Mouse (Mus musculus) liver, adult (tissue): ENCODE results near the gene Tbxa2r.

Experiments
- GATA4 ChIP-seq: IDR thresholded peaks from 2 replicates; pipeline ENCODE4 v1.6.1; 2014; ENCODE audit warnings: mild to moderate bottlenecking, low read length; ENCODE audit not compliant: insufficient replicate concordance

Tbxa2r gene

GRCm38 (mm10) chr10:81360721-81361120, 32.2 kb downstream of the Tbxa2r start:
- TF ChIP-seq GATA4 = no peak

- TF ChIP-seq GATA4 = no peak
Observed at GRCm38 (mm10) chr10:81362336-81362949, 33.9 kb downstream of the Tbxa2r start.

GRCm38 (mm10) chr10:81363436-81364346, 35.2 kb downstream of the Tbxa2r start:
- no peak for TF ChIP-seq GATA4

- TF ChIP-seq GATA4 = no peak
Observed at GRCm38 (mm10) chr10:81364666-81365065, 36.1 kb downstream of the Tbxa2r start.

GRCm38 (mm10) chr10:81365073-81365472, 36.5 kb downstream of the Tbxa2r start:
- TF ChIP-seq GATA4 = no peak

- no peak for TF ChIP-seq GATA4
Observed at GRCm38 (mm10) chr10:81365672-81366476, 37.3 kb downstream of the Tbxa2r start, which contains the start of gene 4930404N11Rik. TSS of gene 4930404N11Rik (minus strand) at chr10:81365816.

- no peak for TF ChIP-seq GATA4
Observed at GRCm38 (mm10) chr10:81366477-81367206, 38.1 kb downstream of the Tbxa2r start.

- TF ChIP-seq GATA4 = no peak
Observed at GRCm38 (mm10) chr10:81367207-81367495, 38.6 kb downstream of the Tbxa2r start.

GRCm38 (mm10) chr10:81375322-81375721, 46.8 kb downstream of the Tbxa2r start:
- no peak for TF ChIP-seq GATA4

GRCm38 (mm10) chr10:81376561-81377361, 48.2 kb downstream of the Tbxa2r start:
- no peak for TF ChIP-seq GATA4

- no peak for TF ChIP-seq GATA4
Observed at GRCm38 (mm10) chr10:81377362-81377664, 48.8 kb downstream of the Tbxa2r start.

GRCm38 (mm10) chr10:81377793-81378552, 49.4 kb downstream of the Tbxa2r start, which contains the start of gene Fzr1:
TSS of gene Fzr1 (minus strand) at chr10:81378516.
- 0 out of 2 replicates have a peak, but pooled peaks have one; percentile 45 for TF ChIP-seq GATA4

GRCm38 (mm10) chr10:81378553-81379182, 50.1 kb downstream of the Tbxa2r start:
- peak; percentile 3; the same call in 1 of the 2 replicates for TF ChIP-seq GATA4
